Mouse (Mus musculus): ENCODE data around the gene Zdhhc12. TPM values are rescaled to one million over a fixed set of nuclear protein-coding genes. Genes with fewer than 3 reads are reported as not detected.

The Zdhhc12 gene
- total RNA-seq, 2 experiments from 2014 or later = 3.9 to 4.7 TPM

DNA sequence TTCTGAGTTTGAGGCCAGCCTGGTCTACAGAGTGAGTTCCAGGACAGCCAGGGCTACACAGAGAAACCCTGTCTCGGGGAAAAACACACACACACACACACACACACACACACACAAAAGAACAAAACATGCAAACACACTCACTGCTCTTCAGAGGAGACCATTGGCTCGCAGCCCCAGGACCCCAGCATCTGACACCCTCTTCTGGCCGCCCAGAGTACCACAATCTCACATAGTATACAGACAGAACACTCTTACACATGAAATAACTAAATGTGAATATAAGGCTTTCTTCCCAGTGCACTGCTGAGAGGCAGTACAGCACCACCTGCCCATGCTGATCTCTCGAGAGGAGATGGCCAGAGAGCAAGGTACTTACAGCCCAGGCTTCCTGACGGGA, 48.9 kb downstream of the Zdhhc12 start:
- no peak for DNase-seq (ENCODE audit: low spot score)
- intact Hi-C loops (cut with DNase I) = loop anchor here (5.0 to 10.0 kb wide), 2 partner anchors 33 to 120 kb away; partner anchors contain the start of gene Pkn3

DNA sequence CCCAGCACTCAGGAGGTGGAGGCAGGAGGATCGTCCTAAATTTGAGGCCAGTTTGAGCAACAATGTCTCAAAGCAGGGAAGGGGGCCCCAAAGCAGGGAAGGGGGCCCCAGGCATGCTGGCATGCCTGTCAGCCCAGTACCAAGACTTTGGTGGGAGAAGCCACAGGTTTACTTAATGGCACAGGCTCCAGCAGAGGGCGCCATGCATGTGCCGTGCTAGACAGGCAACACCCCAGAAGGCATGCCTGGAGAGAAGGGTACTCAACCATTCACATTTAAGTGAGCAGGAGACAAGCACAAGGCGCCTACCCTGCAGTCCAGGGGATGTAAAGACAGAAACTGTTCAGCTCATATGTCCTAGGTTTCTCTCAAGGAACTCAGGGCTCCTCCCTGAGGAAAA, 51.0 kb downstream of the Zdhhc12 start:
- intact Hi-C loops (cut with DNase I) = loop anchor here (5.0 to 10.0 kb wide), 2 partner anchors 35 to 122 kb away; partner anchors contain the start of gene Pkn3
- DNase-seq (ENCODE audit: low spot score) = no peak

Other genes starting within 250 kb of the Zdhhc12 start
- gene Cercam, start 224.5 kb downstream of the Zdhhc12 start, total RNA-seq (2021) = 1 to 10 TPM; 4.6 to 5.8 TPM
- gene Odf2, start 204.4 kb downstream of the Zdhhc12 start, total RNA-seq (2021) = 10 to 100 TPM; 20.2 to 23.2 TPM
- gene Gle1, start 158.2 kb downstream of the Zdhhc12 start, total RNA-seq (2021) = 10 to 100 TPM; 25.4 to 26.6 TPM
- gene Sptan1, start 128.1 kb downstream of the Zdhhc12 start, total RNA-seq (2021) = 100 to 1,000 TPM; 208 to 216 TPM
- gene Wdr34, start 44.8 kb downstream of the Zdhhc12 start, total RNA-seq (2021) = 1 to 10 TPM; 6.5 to 6.8 TPM
- 100 to 1,000 TPM in 1 of 2 experiments, 10 to 100 TPM in 1; 95.8 to 106 TPM for gene Set, start 36.3 kb downstream of the Zdhhc12 start, total RNA-seq (2021)
- gene Pkn3, start 16.0 kb downstream of the Zdhhc12 start, total RNA-seq (2021) = 10 to 100 TPM; 10.5 to 13.2 TPM
- gene Zer1, start 30.9 kb upstream of the Zdhhc12 start, total RNA-seq (2021) = 10 to 100 TPM; 23.5 to 26.7 TPM
- gene Tbc1d13, start 40.1 kb upstream of the Zdhhc12 start, total RNA-seq (2021) = 10 to 100 TPM; 19.9 to 23.0 TPM
- 100 to 1,000 TPM in 1 of 2 experiments, 10 to 100 TPM in 1; 93.8 to 100 TPM for gene Endog, start 77.8 kb upstream of the Zdhhc12 start, total RNA-seq (2021)
- 1 to 10 TPM; 4.5 to 6.1 TPM for gene Spout1, start 84.8 kb upstream of the Zdhhc12 start, total RNA-seq (2021)
- gene Kyat1, start 112.2 kb upstream of the Zdhhc12 start, total RNA-seq (2021) = 10 to 100 TPM; 43.1 to 44.0 TPM
- gene Lrrc8a, start 144.1 kb upstream of the Zdhhc12 start, total RNA-seq (2021) = 10 to 100 TPM; 58.2 to 66.7 TPM
- gene Gm28035, start 146.9 kb upstream of the Zdhhc12 start, total RNA-seq (2021) = 1 to 10 TPM; 3.7 to 4.4 TPM
- 100 to 1,000 TPM in 1 of 2 experiments, 10 to 100 TPM in 1; 94.8 to 104 TPM for gene Phyhd1, start 172.6 kb upstream of the Zdhhc12 start, total RNA-seq (2021)
- gene Gm28038, start 187.4 kb upstream of the Zdhhc12 start, total RNA-seq (2021) = under 1 TPM in 1 of 2 experiments, not detected in 1; 0.91 TPM
- gene Dolk, start 192.7 kb upstream of the Zdhhc12 start, total RNA-seq (2021) = 10 to 100 TPM; 23.6 to 26.3 TPM
- gene Nup188, start 192.7 kb upstream of the Zdhhc12 start, total RNA-seq (2021) = 10 to 100 TPM; 19.6 to 20.0 TPM

Measured in heart, postnatal 25 days (tissue).